Mouse (Mus musculus) megakaryocyte progenitor cell, adult 5-6 weeks (primary cell): ENCODE data around the gene Urad. TPM values are rescaled to one million over a fixed set of nuclear protein-coding genes. Genes with fewer than 3 reads are reported as not detected.

ENCODE experiments used
- ATAC-seq: replicated peaks from 2 replicates; pipeline ENCODE4 v1.8.0; 2016; ENCODE audit warnings: mild to moderate bottlenecking, moderate TSS enrichment, inconsistent platforms; ENCODE audit not compliant: poor library complexity
- total RNA-seq, 2 experiments: library from RNA; stranded (forward) in 1 of 2; stranded (reverse) in 1 of 2; fragments of 157-497, 149-512 nt in 1 of 2; fragments of 200-1000 nt in 1 of 2; gene quantifications; 2 replicates each; pipeline versions ENCODE4 v1.2.3 to v1.2.4; 2015 to 2017

Urad gene
- total RNA-seq, 2 experiments from 2014 or later: not detected

GRCm38 (mm10) chr5:147301781-147302070, 20.5 kb downstream of the Urad start:
- no peak for ATAC-seq

- no peak for ATAC-seq
Observed at GRCm38 (mm10) chr5:147300917-147301780, 21.1 kb downstream of the Urad start.

GRCm38 (mm10) chr5:147300001-147300363, 22.3 kb downstream of the Urad start:
- no peak for ATAC-seq

DNA sequence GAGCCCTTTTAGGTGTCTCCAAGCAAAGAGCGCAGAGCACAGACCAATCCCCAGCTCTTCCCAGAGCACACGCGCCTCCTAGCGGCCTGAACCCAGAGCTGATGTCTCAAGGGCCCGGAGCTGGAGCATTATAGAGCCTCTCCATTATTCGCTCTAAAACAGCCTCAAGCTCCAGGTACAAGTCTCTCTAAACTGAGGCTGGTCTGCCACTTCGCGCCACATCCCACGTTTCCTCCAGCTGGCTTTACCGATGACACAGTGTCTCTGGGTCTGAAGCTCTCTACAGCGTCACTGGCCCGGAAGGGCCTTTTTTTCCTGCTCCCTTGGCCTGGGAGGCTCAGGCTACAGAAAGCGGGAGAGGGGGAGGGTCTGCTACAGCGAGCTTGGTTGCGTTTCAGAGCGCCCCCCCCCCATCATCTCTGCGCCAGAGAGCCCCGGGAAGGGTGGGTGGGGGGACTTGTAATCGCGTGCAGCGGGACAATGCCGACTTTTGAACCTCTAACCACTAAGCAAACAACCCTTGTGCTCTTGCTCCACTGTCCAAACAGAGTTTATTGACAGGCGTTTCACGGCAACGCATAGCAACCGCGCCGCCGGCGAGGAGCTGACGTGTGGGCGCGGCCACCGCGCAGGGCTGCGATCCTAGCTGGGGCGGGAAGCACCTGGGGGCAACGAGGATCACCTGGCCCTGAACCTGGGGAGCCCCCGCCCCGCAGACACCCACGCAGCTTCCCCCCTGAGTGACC, 22.8 kb downstream of the Urad start:
- peak; percentile 93 for ATAC-seq

GRCm38 (mm10) chr5:147297249-147297648, 25.0 kb downstream of the Urad start:
- ATAC-seq: no peak

DNA sequence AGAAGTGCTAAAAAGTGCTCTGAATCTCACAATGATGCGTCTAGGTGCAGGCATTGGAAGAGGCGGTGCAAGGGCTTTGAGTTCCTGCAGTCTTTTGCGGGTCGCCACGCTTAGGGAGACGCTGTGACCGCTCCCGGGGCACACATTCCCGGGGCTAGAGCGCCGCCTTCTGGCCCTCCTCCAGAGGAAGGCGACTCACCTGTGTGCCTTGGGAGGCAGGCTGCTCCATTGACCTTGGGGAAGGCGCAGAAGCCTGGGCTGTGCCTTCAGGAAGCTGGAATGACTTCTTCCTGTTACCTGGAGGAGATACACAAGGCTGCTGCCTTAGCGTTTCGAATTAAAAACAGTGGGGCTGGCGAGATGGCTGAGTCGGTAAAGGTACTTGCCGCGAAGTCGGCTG, 28.1 kb downstream of the Urad start:
- ATAC-seq: peak; percentile 59

DNA sequence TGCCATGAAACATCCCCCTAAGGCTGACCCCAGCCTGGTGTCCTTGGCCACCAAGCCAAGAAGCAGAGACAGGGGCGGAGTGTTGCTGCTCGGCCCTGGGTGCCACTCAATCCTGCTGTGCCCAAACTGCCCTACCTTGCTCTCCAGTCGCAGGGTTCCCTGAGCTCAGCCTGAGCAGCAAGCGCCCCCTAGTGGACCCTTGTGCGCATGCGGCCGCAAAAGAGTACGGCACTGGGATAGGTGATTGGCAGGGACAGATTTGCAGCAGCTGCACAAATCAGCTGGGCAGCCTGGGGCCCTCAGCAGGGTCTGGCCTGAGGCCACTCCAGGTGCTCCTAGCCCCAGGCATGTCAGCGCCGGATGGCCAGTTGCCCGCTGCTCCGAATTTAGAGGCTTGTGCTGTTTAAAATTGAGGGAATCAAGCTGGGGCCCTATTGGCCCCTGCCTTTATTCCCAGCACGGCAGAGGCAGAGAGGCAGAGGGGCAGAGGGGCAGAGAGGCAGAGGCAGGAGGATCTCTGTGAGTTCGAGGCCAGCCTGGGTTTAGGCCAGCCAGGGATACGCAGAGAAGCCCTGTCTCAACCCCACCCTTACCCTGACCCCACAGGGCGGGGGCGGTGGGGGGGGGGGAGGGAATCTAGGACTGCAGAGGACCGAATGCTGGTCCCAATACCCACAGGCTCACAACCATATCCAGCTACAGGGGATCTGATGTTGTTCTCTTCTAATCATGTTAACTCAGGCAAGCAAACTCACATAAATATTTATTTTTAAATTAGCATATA, 28.9 kb downstream of the Urad start:
- peak; percentile 97 for ATAC-seq

DNA sequence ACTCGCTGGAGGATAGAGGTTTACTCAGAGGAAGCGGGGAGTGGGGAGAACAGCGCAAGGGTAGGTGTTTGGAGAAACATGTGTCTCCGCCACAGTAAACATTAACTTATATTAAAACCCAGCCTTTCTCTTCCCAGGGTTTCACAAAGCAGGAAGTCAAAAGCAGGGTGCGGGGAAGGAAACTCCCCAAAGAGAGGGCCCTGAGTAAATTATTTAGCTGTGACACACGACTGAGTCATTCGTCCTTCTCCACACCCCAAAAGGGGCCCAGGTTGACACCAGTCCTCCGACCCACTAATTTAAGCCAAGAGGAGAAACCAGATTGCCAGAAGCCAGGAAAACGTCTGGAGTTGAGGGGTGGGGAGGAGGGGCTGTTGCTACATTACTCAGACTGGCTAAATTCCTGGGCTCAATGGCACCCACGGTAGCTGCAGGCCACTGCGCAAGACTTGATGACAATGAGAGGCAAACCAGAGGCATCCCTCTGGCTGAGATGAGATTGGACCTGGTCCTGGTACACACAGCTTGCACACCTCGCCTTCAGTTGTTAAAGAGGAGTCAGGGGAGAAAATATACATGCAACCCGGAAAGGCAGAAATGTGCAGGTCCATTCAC, 29.6 kb downstream of the Urad start:
- no peak for ATAC-seq

DNA sequence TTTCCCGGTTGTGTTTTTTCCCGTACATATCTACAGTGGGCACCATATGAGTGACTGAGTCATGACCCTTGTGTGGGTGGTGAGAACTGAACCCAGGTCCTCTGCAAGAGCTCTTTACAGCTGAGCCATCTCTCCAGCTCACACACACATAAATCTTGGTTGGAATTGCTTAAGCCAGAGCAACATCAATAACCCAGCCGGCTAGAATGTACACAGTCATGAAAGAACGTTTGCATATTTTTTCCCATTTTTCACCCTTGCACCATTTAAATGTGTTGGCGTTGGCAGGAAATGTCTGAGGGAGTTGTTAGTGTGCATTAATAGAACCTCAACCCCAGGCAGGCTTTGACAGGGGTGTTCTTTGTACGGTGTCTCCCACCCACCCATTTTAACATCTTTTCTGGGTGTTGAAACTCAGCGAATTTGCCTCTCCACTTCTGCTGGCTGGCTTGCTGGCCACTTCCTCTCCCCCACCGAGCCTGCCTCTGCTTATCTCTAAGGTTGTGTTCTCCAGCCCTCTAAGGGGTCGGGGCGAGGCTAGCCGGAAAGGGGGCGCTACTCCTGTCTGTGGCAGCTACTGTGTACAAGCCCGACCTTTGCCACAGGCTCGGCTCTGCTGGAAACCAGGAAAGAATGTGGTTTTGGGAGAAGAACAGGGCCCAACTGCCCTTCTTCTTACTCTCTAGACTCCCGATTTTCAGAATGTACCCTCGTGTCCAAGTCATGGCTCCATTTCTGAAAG, 30.3 kb downstream of the Urad start:
- ATAC-seq: no peak

DNA sequence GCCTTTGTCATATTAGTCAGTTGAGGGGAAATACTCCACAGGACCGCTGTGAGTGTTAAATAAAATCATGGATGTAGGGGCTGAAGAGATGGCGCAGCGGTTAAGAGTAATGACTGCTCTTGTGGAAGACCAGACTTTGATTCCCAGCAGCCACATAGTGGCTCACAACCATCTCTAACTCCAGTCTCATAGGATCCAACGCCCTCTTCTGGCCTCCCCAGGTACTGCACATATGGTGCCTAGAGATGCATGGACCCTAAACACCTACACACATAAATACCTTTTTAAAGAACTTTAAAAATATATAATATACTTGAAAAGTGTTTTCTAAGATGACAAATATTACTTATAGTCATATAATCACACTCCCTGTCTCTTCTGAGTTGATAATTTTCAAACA, 37.9 kb downstream of the Urad start:
- no peak for ATAC-seq

DNA sequence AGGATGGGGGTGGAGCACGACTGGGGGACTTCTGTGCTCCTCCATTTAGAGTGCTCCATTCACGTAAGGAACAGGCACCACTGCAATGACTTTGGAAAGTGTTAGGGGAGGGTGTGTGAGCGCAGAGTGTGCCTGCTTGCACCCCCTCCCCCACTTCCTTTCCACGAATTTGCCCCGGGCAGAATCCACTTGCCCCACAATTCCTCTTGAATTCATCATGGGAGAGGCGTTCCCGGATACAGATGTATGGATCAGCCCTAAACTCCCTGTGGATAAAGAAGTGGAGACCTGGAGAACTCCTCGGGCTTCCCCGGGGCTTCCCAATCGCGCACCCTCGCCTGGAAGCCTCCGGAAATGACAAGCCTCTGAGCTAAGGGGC, 44.7 kb downstream of the Urad start:
- no peak for ATAC-seq

GRCm38 (mm10) chr5:147276701-147277546, 45.3 kb downstream of the Urad start:
- ATAC-seq: no peak

- ATAC-seq: no peak
Observed at GRCm38 (mm10) chr5:147275761-147276160, 46.5 kb downstream of the Urad start.

DNA sequence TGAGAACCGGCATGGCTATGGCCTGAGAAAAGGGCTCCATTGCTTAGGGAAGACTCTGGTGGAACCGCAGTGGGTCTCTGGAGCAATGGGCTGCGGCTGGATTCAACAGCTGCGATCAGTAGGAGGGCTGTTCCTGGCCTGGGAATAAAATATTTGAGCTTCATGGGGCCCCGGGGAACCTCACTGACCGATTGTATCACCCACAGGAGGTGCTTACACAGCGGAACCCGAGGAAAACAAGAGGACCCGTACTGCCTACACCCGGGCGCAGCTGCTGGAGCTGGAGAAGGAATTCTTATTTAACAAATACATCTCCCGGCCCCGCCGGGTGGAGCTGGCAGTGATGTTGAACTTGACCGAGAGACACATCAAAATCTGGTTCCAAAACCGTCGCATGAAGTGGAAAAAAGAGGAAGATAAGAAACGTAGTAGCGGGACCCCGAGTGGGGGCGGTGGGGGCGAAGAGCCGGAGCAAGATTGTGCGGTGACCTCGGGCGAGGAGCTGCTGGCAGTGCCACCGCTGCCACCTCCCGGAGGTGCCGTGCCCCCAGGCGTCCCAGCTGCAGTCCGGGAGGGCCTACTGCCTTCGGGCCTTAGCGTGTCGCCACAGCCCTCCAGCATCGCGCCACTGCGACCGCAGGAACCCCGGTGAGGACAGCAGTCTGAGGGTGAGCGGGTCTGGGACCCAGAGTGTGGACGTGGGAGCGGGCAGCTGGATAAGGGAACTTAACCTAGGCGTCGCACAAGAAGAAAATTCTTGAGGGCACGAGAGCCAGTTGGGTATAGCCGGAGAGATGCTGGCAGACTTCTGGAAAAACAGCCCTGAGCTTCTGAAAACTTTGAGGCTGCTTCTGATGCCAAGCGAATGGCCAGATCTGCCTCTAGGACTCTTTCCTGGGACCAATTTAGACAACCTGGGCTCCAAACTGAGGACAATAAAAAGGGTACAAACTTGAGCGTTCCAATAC, 47.8 kb downstream of the Urad start:
- ATAC-seq: peak; percentile 41; the same call in 1 of the 2 replicates

DNA sequence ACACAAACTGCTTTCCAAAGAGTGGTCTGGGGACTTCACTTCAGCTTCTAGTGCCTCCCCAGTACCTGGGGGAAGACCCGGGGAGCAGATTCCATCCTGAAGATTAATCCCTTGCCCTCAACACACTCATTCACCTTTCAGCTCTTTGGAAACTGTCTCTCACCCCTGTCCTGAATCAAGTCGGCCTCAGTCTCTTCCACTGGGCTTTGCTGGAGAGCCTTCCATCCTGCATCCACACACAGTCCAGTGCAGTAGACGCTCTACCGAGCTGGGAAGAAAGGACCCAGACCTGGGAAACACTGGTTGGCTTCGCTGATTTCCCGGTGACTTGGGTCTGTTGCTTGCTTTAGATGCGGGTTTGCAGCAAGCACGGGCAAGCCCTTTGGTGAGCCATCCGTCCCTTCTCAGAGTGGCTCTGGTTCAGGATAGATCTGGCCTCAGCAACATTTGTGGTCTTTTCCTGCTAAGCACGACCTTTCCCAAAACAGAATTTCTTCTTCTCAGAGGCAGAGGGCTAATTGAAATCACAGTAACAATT, 49.4 kb downstream of the Urad start:
- ATAC-seq: no peak

GRCm38 (mm10) chr5:147272046-147272807, 50.0 kb downstream of the Urad start:
- ATAC-seq: no peak
